Mouse (Mus musculus) heart, adult 11 months (tissue): Measurements from ENCODE around the gene Ifih1.

ENCODE experiments used
- DNase-seq: peaks from one replicate; pipeline ENCODE4 v3.0.0; 2022

Ifih1 gene

GRCm38 (mm10) chr2:62646014-62646645, at the start of gene Ifih1:
Gene Ifih1, minus strand, starts transcription at chr2:62646255.
- peak; percentile 97 for DNase-seq

GRCm38 (mm10) chr2:62685934-62686333, 39.9 kb upstream of the Ifih1 start:
- no peak for DNase-seq

GRCm38 (mm10) chr2:62684989-62685595, 39.0 kb upstream of the Ifih1 start:
- DNase-seq, result no peak

- DNase-seq, result peak; percentile 88
These were observed 35.6 kb upstream of the Ifih1 start for GRCm38 (mm10) chr2:62681667-62682066.

- no peak for DNase-seq
These were observed 26.7 kb upstream of the Ifih1 start for GRCm38 (mm10) chr2:62672788-62673187.

- DNase-seq, result no peak
These were observed 24.7 kb upstream of the Ifih1 start for GRCm38 (mm10) chr2:62670767-62671166.

- DNase-seq, result no peak
These were observed 24.2 kb upstream of the Ifih1 start for GRCm38 (mm10) chr2:62670301-62670700.

GRCm38 (mm10) chr2:62669848-62670247, 23.8 kb upstream of the Ifih1 start:
- DNase-seq, result no peak

- DNase-seq, result no peak
These were observed 19.5 kb upstream of the Ifih1 start for GRCm38 (mm10) chr2:62665536-62665935.

GRCm38 (mm10) chr2:62664839-62665238, 18.8 kb upstream of the Ifih1 start:
- no peak for DNase-seq

- DNase-seq, result peak; percentile 98
These were observed 18.1 kb upstream of the Ifih1 start, which contains the start of gene Gca for GRCm38 (mm10) chr2:62664135-62664670. Gene Gca, plus strand, starts transcription at chr2:62664285.

- DNase-seq, result no peak
These were observed 16.5 kb upstream of the Ifih1 start for GRCm38 (mm10) chr2:62662560-62662959.

- no peak for DNase-seq
These were observed 14.5 kb upstream of the Ifih1 start for GRCm38 (mm10) chr2:62660565-62660964.

GRCm38 (mm10) chr2:62656072-62656471, 10.0 kb upstream of the Ifih1 start:
- no peak for DNase-seq

- DNase-seq, result no peak
These were observed 8.7 kb upstream of the Ifih1 start for GRCm38 (mm10) chr2:62654519-62655338.

GRCm38 (mm10) chr2:62652466-62652865, 6.4 kb upstream of the Ifih1 start:
- DNase-seq, result no peak

- DNase-seq, result no peak
These were observed 5.8 kb upstream of the Ifih1 start for GRCm38 (mm10) chr2:62651890-62652289.

- DNase-seq, result peak; percentile 52
These were observed 725 bp upstream of the Ifih1 start for GRCm38 (mm10) chr2:62646671-62647289.

- DNase-seq, result peak; percentile 95
These were observed 580 bp downstream of the Ifih1 start for GRCm38 (mm10) chr2:62645475-62645874.

- DNase-seq, result no peak
These were observed 1.2 kb downstream of the Ifih1 start for GRCm38 (mm10) chr2:62644891-62645290.

GRCm38 (mm10) chr2:62643405-62644305, 2.4 kb downstream of the Ifih1 start:
- peak; percentile 92 for DNase-seq

GRCm38 (mm10) chr2:62639869-62640268, 6.2 kb downstream of the Ifih1 start:
- no peak for DNase-seq
